Mouse (Mus musculus) kidney, embryonic 14.5 days (tissue): ENCODE measurements around the gene Pctp. TPM values are rescaled to one million over a fixed set of nuclear protein-coding genes. Genes with fewer than 3 reads are reported as not detected.

ENCODE experiments used
- ATAC-seq: fragments of 200-750 bp; cut with Nextera tagmentation; 2 replicates; pipeline ENCODE4 v1.8.0; 2017; ENCODE audit warnings: moderate number of reproducible peaks, mild to moderate bottlenecking, moderate TSS enrichment, moderate library complexity; ENCODE audit not compliant: low FRiP score, low TSS enrichment
- H3K27ac ChIP-seq: fragments of 300-500 bp; sonication (generic); 2 replicates; pipeline ENCODE4 v1.5.1; 2014; ENCODE audit warnings: low read depth, mild to moderate bottlenecking, low read length, moderate library complexity, mixed read lengths
- H3K27me3 ChIP-seq: fragments of 300-500 bp; sonication (generic); 2 replicates; pipeline ENCODE4 v1.6.1; 2014; ENCODE audit warnings: mild to moderate bottlenecking, low read length; ENCODE audit not compliant: control insufficient read depth, insufficient read depth
- H3K36me3 ChIP-seq: fragments of 300-500 bp; sonication (generic); 2 replicates; pipeline ENCODE4 v1.6.1; 2014; ENCODE audit warnings: low read length, mixed read lengths; ENCODE audit not compliant: control insufficient read depth, insufficient read depth
- H3K4me1 ChIP-seq: fragments of 300-500 bp; sonication (generic); 2 replicates; pipeline ENCODE4 v1.6.1; 2014; ENCODE audit warnings: low read length, mixed read lengths; ENCODE audit not compliant: control insufficient read depth, insufficient read depth
- H3K4me2 ChIP-seq: fragments of 300-500 bp; sonication (generic); replicated peaks from 2 replicates; pipeline ENCODE4 v1.6.1; 2014; ENCODE audit warnings: low read depth, mild to moderate bottlenecking, low read length
- H3K4me3 ChIP-seq: fragments of 300-500 bp; sonication (generic); 2 replicates; pipeline ENCODE4 v1.5.1; 2014; ENCODE audit warnings: mild to moderate bottlenecking, low read length
- H3K9ac ChIP-seq: fragments of 300-500 bp; sonication (generic); 2 replicates; pipeline ENCODE4 v1.6.1; 2014; ENCODE audit warnings: low read depth, mild to moderate bottlenecking, low read length, moderate library complexity
- H3K9me3 ChIP-seq: fragments of 300-500 bp; sonication (generic); 2 replicates; pipeline ENCODE4 v1.6.1; 2016; ENCODE audit warnings: low read length; ENCODE audit not compliant: control insufficient read depth
- WGBS: fragments of 180-500 bp; shearing (Covaris S2); extraction: QIAGEN DNeasy Blood & Tissue Kit; methylation state at CpG from one replicate; pipeline ENCODE4 v1.1.7; 2014; 5-methylcytosine and 5-hydroxymethylcytosine counted together
- polyA plus RNA-seq: library from polyadenylated mRNA; unstranded; fragments of >200 nt; fragmentation: Nextera tagmentation; extraction: Ambion mirVana; gene quantifications from 2 replicates; pipeline ENCODE4 v1.2.1, GENCODE M21; 2014

Gene Pctp
- polyA plus RNA-seq, 1 experiment from 2014 or later: 9.8 TPM

DNA sequence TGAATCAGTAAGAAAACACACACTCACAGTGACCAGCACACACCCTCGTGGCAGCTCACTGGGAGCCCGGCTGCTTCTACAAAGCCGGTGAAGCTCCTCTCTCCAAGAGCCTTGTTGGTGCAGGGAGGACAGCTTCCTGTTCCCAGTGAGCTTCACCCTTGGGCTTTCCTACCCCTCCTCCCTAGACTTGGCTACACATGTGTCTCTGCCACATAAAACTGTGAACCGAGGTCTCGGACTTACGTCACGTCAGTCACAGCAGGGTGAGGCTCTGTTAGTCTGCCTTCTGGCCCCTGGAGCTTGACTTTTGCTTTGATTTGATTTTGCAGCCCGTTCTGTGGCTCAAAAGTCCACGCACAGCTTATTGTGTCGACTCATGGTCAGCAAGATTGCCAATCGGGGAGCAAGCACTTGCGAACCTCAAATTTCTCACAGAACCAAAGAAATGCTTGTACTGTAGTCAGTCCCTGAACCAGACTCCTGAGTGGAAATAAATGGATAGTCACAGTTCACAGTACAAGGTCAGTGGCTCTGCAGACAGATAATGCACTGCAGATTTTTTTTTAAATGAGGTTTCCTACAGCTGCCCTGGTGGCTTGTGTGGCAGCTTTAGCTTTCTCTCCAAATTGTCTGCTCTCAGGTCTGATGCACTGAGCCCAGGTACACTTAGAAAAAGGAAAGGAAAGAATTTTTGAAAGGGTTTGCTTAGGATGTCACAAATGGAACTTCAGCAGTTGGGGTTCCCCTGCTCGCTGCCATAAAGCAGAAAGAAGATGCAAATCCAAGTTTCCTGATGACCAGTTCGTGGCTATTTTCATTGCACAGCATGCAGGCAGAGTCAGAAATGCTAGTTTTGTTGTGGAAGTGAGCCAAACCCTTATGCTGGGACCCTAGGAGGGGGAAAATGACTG lies 23.5 kb upstream of the Pctp start:
- H3K4me2 ChIP-seq: no peak overlapping the region; the same call in 1 of the 2 replicates
- H3K27ac ChIP-seq: no peak overlapping the region
- WGBS: 36% methylated on average over 14 of the region's 14 CpGs
- no peak overlapping the region for H3K9ac ChIP-seq
- no peaks in the 10 kb centered on the region for H3K27me3 ChIP-seq
- no peak overlapping the region for H3K4me3 ChIP-seq
- no peak for ATAC-seq
- H3K9me3 ChIP-seq: no peaks in the 10 kb centered on the region
- no peaks in the 10 kb centered on the region for H3K36me3 ChIP-seq
- peaks cover 10% of the 10 kb centered on the region; the same call in 1 of the 2 replicates for H3K4me1 ChIP-seq

DNA sequence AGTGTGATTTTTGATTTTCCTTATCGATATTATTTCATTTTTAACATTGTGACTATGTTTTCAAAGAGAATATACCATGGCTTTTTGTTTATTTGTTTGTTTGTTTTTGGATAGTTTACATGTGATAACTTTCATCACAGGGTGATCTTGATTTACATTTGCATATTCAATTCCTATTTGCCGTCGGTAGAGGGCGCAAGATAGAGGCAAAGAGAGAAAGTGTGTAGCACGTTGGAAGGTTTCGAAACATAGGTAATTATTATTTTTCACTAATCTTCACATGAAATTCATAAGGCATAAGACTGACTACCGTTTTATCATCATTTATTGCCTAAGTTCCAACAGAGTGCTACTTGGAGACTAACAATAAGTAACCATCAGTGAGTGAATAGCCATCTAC lies 16.5 kb upstream of the Pctp start:
- WGBS: 20% methylated on average over 7 of the region's 7 CpGs
- no peak overlapping the region for H3K4me2 ChIP-seq
- ATAC-seq: no peak

DNA sequence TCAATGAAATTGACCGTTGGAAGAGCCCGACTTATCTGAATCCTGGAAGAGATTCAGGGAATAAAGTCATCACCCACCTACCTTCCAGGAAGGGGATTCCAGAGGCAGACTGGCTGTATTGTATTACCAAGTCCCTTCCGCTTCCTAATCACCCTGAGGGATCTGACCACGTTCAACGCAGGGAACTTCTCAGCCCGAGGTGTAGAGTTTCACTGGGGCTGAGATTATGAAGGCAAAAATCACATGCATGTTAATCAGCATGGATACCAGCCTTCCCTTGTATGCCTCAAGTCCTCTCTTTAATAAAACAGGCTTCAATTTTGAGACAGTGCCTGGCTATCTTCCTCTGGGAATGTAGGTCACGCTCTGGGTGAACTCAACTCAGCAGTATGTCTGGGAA lies 12.6 kb upstream of the Pctp start:
- Histone ChIP-seq H3K36me3 (no peaks in the 10 kb centered on the region), H3K27me3 (no peaks in the 10 kb centered on the region), H3K27ac (no peak overlapping the region), H3K9ac (no peak overlapping the region), H3K4me3 (no peak overlapping the region), H3K4me2 (no peak overlapping the region), H3K4me1 (no peaks in the 10 kb centered on the region), H3K9me3 (no peaks in the 10 kb centered on the region)
- 45% methylated on average over 7 of the region's 7 CpGs for WGBS
- ATAC-seq: no peak

More for the DNA sequence above, 16.5 kb upstream of the Pctp start:
- Histone ChIP-seq H3K36me3 (no peaks in the 10 kb centered on the region), H3K27ac (no peak overlapping the region), H3K4me3 (no peak overlapping the region), H3K9ac (no peak overlapping the region), H3K4me1 (no peaks in the 10 kb centered on the region), H3K27me3 (no peaks in the 10 kb centered on the region), H3K9me3 (no peaks in the 10 kb centered on the region)

DNA sequence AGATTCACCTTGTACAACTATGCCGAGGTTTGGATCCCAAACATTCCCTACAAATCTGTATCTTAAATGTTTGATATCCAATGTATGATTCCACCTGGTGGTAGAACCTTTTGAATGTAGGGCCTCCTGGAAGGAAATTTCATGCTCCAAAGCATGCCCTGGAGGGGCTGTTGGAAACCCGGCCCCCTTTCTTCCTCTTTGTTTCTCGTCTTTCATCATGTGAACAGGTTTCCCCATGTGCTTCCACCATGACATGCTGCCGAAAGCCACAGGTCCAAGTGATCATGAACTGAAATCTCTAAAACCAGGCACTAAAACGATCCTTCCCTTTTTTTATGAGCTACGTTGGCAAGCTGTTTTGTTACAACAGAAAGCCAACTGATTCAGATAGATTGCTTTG lies 11.0 kb upstream of the Pctp start:
- ATAC-seq: no peak
- Histone ChIP-seq H3K36me3 (no peaks in the 10 kb centered on the region), H3K4me2 (no peak overlapping the region), H3K9ac (no peak overlapping the region), H3K4me1 (no peaks in the 10 kb centered on the region), H3K4me3 (no peak overlapping the region), H3K27ac (no peak overlapping the region), H3K9me3 (no peaks in the 10 kb centered on the region), H3K27me3 (no peaks in the 10 kb centered on the region)
- WGBS: 73% methylated on average over 6 of the region's 6 CpGs

DNA sequence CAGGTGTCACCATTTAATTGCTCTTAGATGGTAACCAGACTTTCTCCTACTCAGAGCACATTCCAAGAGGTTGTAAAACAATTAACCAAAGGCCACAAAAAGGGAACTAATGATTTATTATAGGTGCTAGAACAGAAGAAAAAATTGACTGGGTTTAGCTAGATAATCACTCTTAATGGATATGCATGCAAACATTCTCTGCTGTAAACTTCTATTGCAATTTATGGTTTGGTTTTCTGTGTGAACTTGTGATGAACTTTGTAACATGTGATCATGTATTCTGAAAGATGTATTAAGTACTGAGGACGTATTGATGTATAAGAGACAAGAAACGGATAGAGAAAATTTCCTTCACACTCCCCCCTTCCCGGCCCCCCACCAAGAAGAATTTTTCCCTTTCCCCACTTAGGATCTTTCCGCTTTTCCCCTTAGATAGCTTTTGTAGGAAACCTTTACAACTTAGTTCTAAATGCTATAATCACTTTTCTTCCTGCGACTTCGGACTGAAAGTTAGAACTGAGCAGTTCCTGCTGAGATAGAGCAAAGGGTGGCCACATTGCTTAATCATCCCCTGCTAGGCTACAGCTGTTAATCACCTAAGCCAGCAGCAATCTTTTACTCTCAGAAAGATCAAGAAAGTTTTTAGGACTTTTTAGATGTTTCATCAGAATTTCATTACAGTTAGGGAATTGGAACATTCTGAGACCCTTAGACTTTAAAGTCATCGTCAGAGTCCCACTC lies 5.3 kb upstream of the Pctp start:
- ATAC-seq: no peak
- no peak overlapping the region for H3K9ac ChIP-seq
- H3K4me1 ChIP-seq: no peaks in the 10 kb centered on the region
- no peak overlapping the region for H3K4me3 ChIP-seq
- no peaks in the 10 kb centered on the region for H3K9me3 ChIP-seq
- H3K4me2 ChIP-seq: no peak overlapping the region
- 29% methylated on average over 7 of the region's 7 CpGs for WGBS
- no peaks in the 10 kb centered on the region for H3K36me3 ChIP-seq
- no peaks in the 10 kb centered on the region for H3K27me3 ChIP-seq
- peak overlapping the region; percentile 9; the same call in 1 of the 2 replicates for H3K27ac ChIP-seq

DNA sequence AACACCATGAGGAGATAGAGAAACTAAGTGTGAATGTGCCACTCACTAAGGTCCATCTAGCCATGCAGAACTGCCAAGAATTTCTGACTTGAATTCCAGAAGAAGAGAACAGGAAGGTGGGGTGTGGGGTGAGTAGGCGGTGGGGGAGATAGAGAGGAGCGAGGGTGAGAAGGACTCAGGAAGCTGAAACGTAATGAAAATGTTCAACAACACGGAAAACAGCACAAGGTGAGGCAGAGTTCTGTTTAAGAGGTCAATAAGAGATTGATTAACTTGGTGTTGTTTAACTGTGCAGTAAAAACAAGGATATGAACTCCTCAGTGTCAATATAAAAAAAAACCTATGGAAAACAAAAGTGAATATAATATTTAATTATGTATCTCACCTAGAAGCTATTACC lies 3.4 kb upstream of the Pctp start:
- Histone ChIP-seq H3K27me3 (no peaks in the 10 kb centered on the region), H3K36me3 (no peaks in the 10 kb centered on the region), H3K27ac (no peak overlapping the region), H3K9me3 (no peaks in the 10 kb centered on the region), H3K4me1 (0 out of 2 replicates have a peak, but pooled peaks cover 6% of the 10 kb centered on the region), H3K4me2 (no peak overlapping the region), H3K9ac (no peak overlapping the region), H3K4me3 (no peak overlapping the region)
- ATAC-seq: no peak
- WGBS: 36% methylated on average over 4 of the region's 4 CpGs

DNA sequence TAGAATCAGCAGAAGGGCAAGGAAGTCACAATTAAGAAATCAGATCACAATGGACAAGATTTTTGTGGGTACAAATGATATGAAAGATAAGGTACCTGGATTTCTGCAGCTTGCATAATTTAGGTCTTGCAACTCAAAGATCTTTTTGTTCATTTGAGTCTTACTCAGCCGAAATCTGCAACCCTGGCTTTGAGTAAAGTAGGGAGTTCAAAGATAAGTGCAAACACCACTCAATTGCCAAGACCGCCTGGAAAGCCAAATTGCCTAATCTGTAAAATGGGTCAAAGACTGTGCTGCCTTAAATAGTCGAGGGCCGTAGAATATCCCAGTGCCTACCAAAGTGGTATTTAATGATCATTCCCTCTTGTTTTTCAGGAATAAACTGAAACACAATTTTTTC lies 692 bp upstream of the Pctp start:
- H3K9ac ChIP-seq: no peak overlapping the region
- no peak overlapping the region for H3K27ac ChIP-seq
- 97% methylated on average over 4 of the region's 4 CpGs for WGBS
- H3K9me3 ChIP-seq: no peaks in the 10 kb centered on the region
- peak overlapping the region; percentile 86; the same call in 1 of the 2 replicates for H3K4me2 ChIP-seq
- no peak overlapping the region for H3K4me3 ChIP-seq
- H3K4me1 ChIP-seq: 0 out of 2 replicates have a peak, but pooled peaks cover 6% of the 10 kb centered on the region
- H3K36me3 ChIP-seq: no peaks in the 10 kb centered on the region
- no peak for ATAC-seq
- H3K27me3 ChIP-seq: no peaks in the 10 kb centered on the region

DNA sequence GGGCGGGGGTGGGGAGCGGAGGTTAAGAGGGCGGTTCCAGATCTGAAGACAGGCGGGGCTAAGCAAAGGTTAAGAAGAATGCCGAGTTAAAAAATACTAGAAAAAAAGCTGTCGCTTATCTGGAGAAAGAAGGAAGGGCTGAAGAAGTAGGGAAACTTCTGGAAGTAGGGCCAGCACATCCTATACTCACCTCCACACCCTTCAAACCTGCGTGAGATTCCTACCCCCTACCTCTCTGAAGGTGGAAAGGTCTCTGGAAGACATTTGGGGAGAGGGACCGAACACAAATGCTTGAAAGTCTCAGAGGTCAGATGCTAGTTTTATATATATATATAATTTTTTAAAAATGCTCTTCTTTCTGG lies 274 bp upstream of the Pctp start:
- WGBS: 10% methylated on average over 8 of the region's 8 CpGs
- H3K4me3 ChIP-seq: peak overlapping the region; percentile 54
- H3K27ac ChIP-seq: peak overlapping the region; percentile 12; the same call in 1 of the 2 replicates
- 0 out of 2 replicates have a peak, but pooled peaks cover 6% of the 10 kb centered on the region for H3K4me1 ChIP-seq
- H3K9ac ChIP-seq: no peak overlapping the region; the same call in 1 of the 2 replicates
- no peaks in the 10 kb centered on the region for H3K27me3 ChIP-seq
- H3K36me3 ChIP-seq: no peaks in the 10 kb centered on the region
- peak overlapping the region; percentile 86 for H3K4me2 ChIP-seq
- no peaks in the 10 kb centered on the region for H3K9me3 ChIP-seq
- no peak for ATAC-seq
